Mouse (Mus musculus): ENCODE results near the gene Hoxb9.

- TF ChIP-seq CTCF (IDR thresholded peaks at IDR 0.05; ENCODE audit: control insufficient read depth, insufficient read depth, low read length) (no peak), POLR2A (IDR thresholded peaks at IDR 0.05; ENCODE audit: borderline replicate concordance, control insufficient read depth, low read depth, low read length) (no peak)
Observed at GRCm38 (mm10) chr11:96304381-96305195, 33.3 kb downstream of the Hoxb9 start.
